Comparison of ENCODE assay signal across 20 mouse cellular contexts in genomic region chr7:110270455-110270854, GRCm38 (mm10). TPM values are rescaled to one million over a fixed set of nuclear protein-coding genes. Genes with fewer than 3 reads are reported as not detected.
A peak's percentile ranks its signal among the peaks of the same experiment; 100 is the strongest.
DNase-seq lines count a peak whose midpoint lies in the region; ATAC-seq lines count a peak whose summit lies in the region.
"Had no signal": no experiment of that assay in that cellular context is flagged by ENCODE, and none has a peak within 500 bp of the region (broad histone marks: within the 10 kb centered on the region; RNA-seq: fewer than 3 reads in every experiment).

No protein-coding gene starts in this region.

- H3K36me3 ChIP-seq in heart, embryonic 16.5 days (ENCODE audit: control insufficient read depth, insufficient read depth) = peaks cover 17% of the 10 kb centered on the region
- peaks cover 46% of the 10 kb centered on the region for H3K36me3 ChIP-seq in heart, embryonic 12.5 days

- ATAC-seq in heart, embryonic 16.5 days (replicated peaks; ENCODE audit: extremely low read depth, insufficient read depth, low FRiP score) = no peak; the same call in 1 of the 2 replicates
- ATAC-seq in heart, embryonic 12.5 days (ENCODE audit: insufficient number of reproducible peaks, low FRiP score) = no peak
- ATAC-seq in hematopoietic stem cell, adult 5-6 weeks (replicated peaks in 1 of 2; ENCODE audit: insufficient read depth in 1 of 2, low FRiP score in 2 of 2, low TSS enrichment in 1 of 2, low read depth in 1 of 2, poor library complexity in 2 of 2, severe bottlenecking in 2 of 2) = peak; percentile 62 to 83
- ATAC-seq in megakaryocyte-erythroid progenitor cell, adult 5-6 weeks (replicated peaks; ENCODE audit: low FRiP score, low TSS enrichment, poor library complexity, severe bottlenecking) = peak; percentile 17; the same call in 1 of the 2 replicates
- ATAC-seq: forebrain, embryonic 16.5 days had no signal

- DNase-seq in 416B (ENCODE audit: low read depth) = peak; percentile 98
- DNase-seq in cerebellum, postnatal 14 days = no peak
- no peak for DNase-seq in embryo, embryonic 10 days (ENCODE audit: low spot score)
- DNase-seq in adrenal gland, postnatal 14 days = no peak
- DNase-seq: cerebellum, adult 2 months; heart, postnatal 36 days; kidney, adult 2 months; kidney, postnatal 36 days; left cerebral cortex, postnatal 4 days; lung, adult 18-20 months; right cerebral cortex, postnatal 25 days; thymus, adult 2 months had no signal

- H3K9me3 ChIP-seq in heart, embryonic 16.5 days (replicated peaks; ENCODE audit: control insufficient read depth, low read length) = no peaks in the 10 kb centered on the region
- no peaks in the 10 kb centered on the region for H3K9me3 ChIP-seq in heart, embryonic 12.5 days (replicated peaks)
- H3K9me3 ChIP-seq: heart, embryonic 10.5 days; midbrain, embryonic 12.5 days had no signal

- H3K9ac ChIP-seq in heart, embryonic 16.5 days (ENCODE audit: low read length) = no peak overlapping the region
- no peak overlapping the region for H3K9ac ChIP-seq in heart, embryonic 12.5 days
- H3K9ac ChIP-seq: midbrain, embryonic 12.5 days had no signal

- peaks cover 7% of the 10 kb centered on the region; the same call in 1 of the 2 replicates for H3K4me1 ChIP-seq in heart, embryonic 16.5 days (ENCODE audit: control insufficient read depth, insufficient read depth, low read length)
- peaks cover 16% of the 10 kb centered on the region for H3K4me1 ChIP-seq in heart, embryonic 12.5 days (replicated peaks)
- H3K4me1 ChIP-seq: heart, embryonic 10.5 days; midbrain, embryonic 12.5 days had no signal

- WGBS in heart, embryonic 16.5 days = 83% methylated on average over 7 of the region's 7 CpGs
- WGBS in heart, embryonic 12.5 days = 89% methylated on average over 7 of the region's 7 CpGs

- H3K4me2 ChIP-seq in heart, embryonic 16.5 days (ENCODE audit: low read depth, low read length) = no peak overlapping the region
- no peak overlapping the region for H3K4me2 ChIP-seq in heart, embryonic 12.5 days
- H3K4me2 ChIP-seq: midbrain, embryonic 12.5 days had no signal

- no peak overlapping the region for H3K4me3 ChIP-seq in heart, embryonic 16.5 days (ENCODE audit: low read length)
- H3K4me3 ChIP-seq in heart, embryonic 12.5 days = no peak overlapping the region
- H3K4me3 ChIP-seq: erythroblast, embryonic 14.5 days; heart, embryonic 10.5 days; midbrain, embryonic 12.5 days had no signal

- H3K27me3 ChIP-seq in heart, embryonic 16.5 days (ENCODE audit: control insufficient read depth, insufficient read depth, low read length) = no peaks in the 10 kb centered on the region
- H3K27me3 ChIP-seq in heart, embryonic 12.5 days (replicated peaks) = no peaks in the 10 kb centered on the region
- H3K27me3 ChIP-seq: midbrain, embryonic 12.5 days had no signal

- H3K27ac ChIP-seq in heart, embryonic 16.5 days (ENCODE audit: low read length) = peak overlapping the region; percentile 26; the same call in 1 of the 2 replicates
- H3K27ac ChIP-seq in heart, embryonic 12.5 days (ENCODE audit: poor library complexity, severe bottlenecking) = no peak overlapping the region
- H3K27ac ChIP-seq: heart, embryonic 10.5 days; midbrain, embryonic 12.5 days had no signal

RNA-seq across cellular contexts. Expression of gene Swap70, which starts 48.9 kb away (rescaled TPM):
- 21.4 and 22.3 TPM in 2 replicates for polyA plus RNA-seq in heart, embryonic 16.5 days (2015; fragmentation: Nextera tagmentation; extraction: Ambion mirVana)
- 22.6 and 23.1 TPM in 2 replicates for polyA plus RNA-seq in heart, embryonic 12.5 days (2016; fragmentation: Nextera tagmentation; extraction: Ambion mirVana)
- 90.0 and 96.9 TPM in 2 replicates for total RNA-seq in hematopoietic stem cell, adult 5-6 weeks (2017)
- 18.6 and 21.5 TPM in 2 replicates for total RNA-seq in megakaryocyte-erythroid progenitor cell, adult 5-6 weeks (2014; fragmentation: Nextera tagmentation)
- 38.6 and 41.5 TPM in 2 replicates for total RNA-seq in megakaryocyte-erythroid progenitor cell, adult 5-6 weeks (2017)
- 17.2 and 28.1 TPM in 2 replicates for total RNA-seq in adrenal gland, postnatal 14 days (2021)

Comparison
In these comparisons a context has a peak if more than half of its experiments do, and no peak if none do; other contexts are left out.
1. ATAC-seq: peak in hematopoietic stem cell, adult 5-6 weeks (2 of 2) and megakaryocyte-erythroid progenitor cell, adult 5-6 weeks (single experiment); none in heart, embryonic 16.5 days (single experiment) and heart, embryonic 12.5 days (single experiment).